Mouse (Mus musculus): Measurements from ENCODE around the gene Tomm5. TPM values are rescaled to one million over a fixed set of nuclear protein-coding genes. Genes with fewer than 3 reads are reported as not detected.

Tomm5 gene
- total and polyA plus RNA-seq, 3 experiments: 313 to 845 (median 321) TPM

- Histone ChIP-seq H3K4me3 (replicated peaks in 1 of 3; ENCODE audit: low read depth in 2 of 3, low read length in 2 of 3, poor library complexity in 1 of 3) (no peak overlapping the region), H3K9ac (ENCODE audit: insufficient read depth, low read depth) (no peak overlapping the region), H3K9me3 (replicated peaks; ENCODE audit: low read length) (no peaks in the 10 kb centered on the region), H3K27me3 (replicated peaks) (no peaks in the 10 kb centered on the region), H3K4me1 (ENCODE audit: control insufficient read depth in 1 of 2, insufficient read depth in 2 of 2) (no peaks in the 10 kb centered on the region), H3K4me2 (ENCODE audit: insufficient read depth, low read depth, poor library complexity, severe bottlenecking) (no peak overlapping the region), H3K36me3 (replicated peaks in 1 of 2; ENCODE audit: control insufficient read depth in 1 of 2, insufficient read depth in 1 of 2, low read length in 1 of 2) (no peaks in the 10 kb centered on the region), H3K79me2 (replicated peaks; ENCODE audit: control insufficient read depth, extremely low read depth, insufficient read depth, poor library complexity, severe bottlenecking) (no peaks in the 10 kb centered on the region), H3K27ac (ENCODE audit: insufficient read depth, low read depth) (no peak overlapping the region)
- dilution Hi-C loops (cut with MboI; ENCODE audit: extremely low pct_ligation_motif_present, extremely low pct_unique_long_range_greater_than_20kb, low sequenced_read_pairs) (no loop called here), in situ Hi-C loops (cut with MboI; ENCODE audit: low pct_ligation_motif_present, low pct_unique_long_range_greater_than_20kb, low sequenced_read_pairs) (no loop called here)
- DNase-seq (ENCODE audit: extremely low read depth): no peak
- TF ChIP-seq BHLHE40 (IDR thresholded peaks at IDR 0.05; ENCODE audit: low read depth, low read length): no peak
- TF ChIP-seq ZC3H11A (IDR thresholded peaks at IDR 0.05; ENCODE audit: low read depth, low read length): no peak
- no peak for TF ChIP-seq UBTF (IDR thresholded peaks at IDR 0.05; ENCODE audit: low read depth, low read length)
- no peak for TF ChIP-seq POLR2AphosphoS2 (IDR thresholded peaks at IDR 0.05; ENCODE audit: low read depth, low read length)
- TF ChIP-seq ZMIZ1 (IDR thresholded peaks at IDR 0.05; ENCODE audit: low read depth, low read length): no peak
- no peak for TF ChIP-seq NELFE (IDR thresholded peaks at IDR 0.05; ENCODE audit: low read depth, low read length)
- no peak for TF ChIP-seq RAD21 (IDR thresholded peaks at IDR 0.05; ENCODE audit: low read depth, low read length)
- TF ChIP-seq ZKSCAN1 (IDR thresholded peaks at IDR 0.05; ENCODE audit: borderline replicate concordance, low read depth, low read length): no peak
- no peak for TF ChIP-seq HCFC1 (IDR thresholded peaks at IDR 0.05; ENCODE audit: low read depth, low read length)
- no peak for TF ChIP-seq SIN3A (IDR thresholded peaks at IDR 0.05; ENCODE audit: low read length)
- no peak for TF ChIP-seq SMC3 (IDR thresholded peaks at IDR 0.05; ENCODE audit: low read depth, low read length)
- TF ChIP-seq POLR2A (IDR thresholded peaks at IDR 0.05; ENCODE audit: low read depth, low read length): no peak
- no peak for TF ChIP-seq ELF1 (IDR thresholded peaks at IDR 0.05; ENCODE audit: low read depth, low read length)
- TF ChIP-seq ETS1 (conservative IDR thresholded peaks at IDR 0.05; ENCODE audit: low read depth, low read length): no peak
- no peak for TF ChIP-seq KAT2A (IDR thresholded peaks at IDR 0.05; ENCODE audit: insufficient replicate concordance, low read length)
- TF ChIP-seq TBP (conservative IDR thresholded peaks at IDR 0.05; ENCODE audit: low read depth, low read length): no peak
- no peak for TF ChIP-seq USF1 (IDR thresholded peaks at IDR 0.05; ENCODE audit: low read depth, low read length)
- no peak for TF ChIP-seq MAX (IDR thresholded peaks at IDR 0.05; ENCODE audit: low read length)
- no peak for TF ChIP-seq NRF1 (IDR thresholded peaks at IDR 0.05; ENCODE audit: low read depth, low read length)
- no peak for TF ChIP-seq GABPA (IDR thresholded peaks at IDR 0.05; ENCODE audit: insufficient replicate concordance, low read depth, low read length)
Observed at GRCm38 (mm10) chr4:45055451-45055850, 52.5 kb downstream of the Tomm5 start.

Other genes with a start within 250 kb of the Tomm5 start
- 43.4 and 76.6 TPM in 2 replicates for gene Grhpr, start 126.7 kb downstream of the Tomm5 start, total RNA-seq (2012; rRNA removed)
- gene Grhpr, start 126.7 kb downstream of the Tomm5 start, total RNA-seq (2014; rRNA removed): 106 and 107 TPM in 2 replicates
- 174 and 204 TPM in 2 replicates for gene Grhpr, start 126.7 kb downstream of the Tomm5 start, polyA plus RNA-seq (2012; ENCODE audit: insufficient read length, low read depth)
- gene Zbtb5, start 95.7 kb downstream of the Tomm5 start, total RNA-seq (2012; rRNA removed): 6.7 and 10.0 TPM in 2 replicates
- 9.4 and 10.4 TPM in 2 replicates for gene Zbtb5, start 95.7 kb downstream of the Tomm5 start, total RNA-seq (2014; rRNA removed)
- 8.1 and 8.2 TPM in 2 replicates for gene Zbtb5, start 95.7 kb downstream of the Tomm5 start, polyA plus RNA-seq (2012; ENCODE audit: insufficient read length, low read depth)
- 37.2 and 52.7 TPM in 2 replicates for gene Polr1e, start 89.5 kb downstream of the Tomm5 start, total RNA-seq (2012; rRNA removed)
- gene Polr1e, start 89.5 kb downstream of the Tomm5 start, total RNA-seq (2014; rRNA removed): 87.7 and 94.9 TPM in 2 replicates
- gene Polr1e, start 89.5 kb downstream of the Tomm5 start, polyA plus RNA-seq (2012; ENCODE audit: insufficient read length, low read depth): 78.6 and 83.0 TPM in 2 replicates
- 0.97 and 1.4 TPM in 2 replicates for gene Fbxo10, start 23.5 kb downstream of the Tomm5 start, total RNA-seq (2012; rRNA removed)
- 0.39 and 0.49 TPM in 2 replicates for gene Fbxo10, start 23.5 kb downstream of the Tomm5 start, total RNA-seq (2014; rRNA removed)
- gene Fbxo10, start 23.5 kb downstream of the Tomm5 start, polyA plus RNA-seq (2012; ENCODE audit: insufficient read length, low read depth): 0.64 and 0.71 TPM in 2 replicates
- not detected in 2 replicates for gene Frmpd1, start 76.8 kb upstream of the Tomm5 start, total RNA-seq (2012; rRNA removed)
- not detected in 2 replicates for gene Frmpd1, start 76.8 kb upstream of the Tomm5 start, total RNA-seq (2014; rRNA removed)
- not detected in 2 replicates for gene Frmpd1, start 76.8 kb upstream of the Tomm5 start, polyA plus RNA-seq (2012; ENCODE audit: insufficient read length, low read depth)
- 6.2 and 7.6 TPM in 2 replicates for gene Trmt10b, start 189.0 kb upstream of the Tomm5 start, total RNA-seq (2012; rRNA removed)
- gene Trmt10b, start 189.0 kb upstream of the Tomm5 start, total RNA-seq (2014; rRNA removed): 9.5 and 11.5 TPM in 2 replicates
- 13.4 and 20.5 TPM in 2 replicates for gene Trmt10b, start 189.0 kb upstream of the Tomm5 start, polyA plus RNA-seq (2012; ENCODE audit: insufficient read length, low read depth)
- 6.8 and 8.7 TPM in 2 replicates for gene Dcaf10, start 234.0 kb upstream of the Tomm5 start, total RNA-seq (2012; rRNA removed)
- 11.5 and 11.6 TPM in 2 replicates for gene Dcaf10, start 234.0 kb upstream of the Tomm5 start, total RNA-seq (2014; rRNA removed)
- gene Dcaf10, start 234.0 kb upstream of the Tomm5 start, polyA plus RNA-seq (2012; ENCODE audit: insufficient read length, low read depth): 11.1 and 12.2 TPM in 2 replicates
- 165 and 176 TPM in 2 replicates for gene Exosc3, start 234.6 kb upstream of the Tomm5 start, total RNA-seq (2012; rRNA removed)
- 213 and 222 TPM in 2 replicates for gene Exosc3, start 234.6 kb upstream of the Tomm5 start, total RNA-seq (2014; rRNA removed)
- gene Exosc3, start 234.6 kb upstream of the Tomm5 start, polyA plus RNA-seq (2012; ENCODE audit: insufficient read length, low read depth): 255 and 317 TPM in 2 replicates

Data from CH12.LX (cell line).